Mouse (Mus musculus): ENCODE results near the gene Sh3rf3.

DNA sequence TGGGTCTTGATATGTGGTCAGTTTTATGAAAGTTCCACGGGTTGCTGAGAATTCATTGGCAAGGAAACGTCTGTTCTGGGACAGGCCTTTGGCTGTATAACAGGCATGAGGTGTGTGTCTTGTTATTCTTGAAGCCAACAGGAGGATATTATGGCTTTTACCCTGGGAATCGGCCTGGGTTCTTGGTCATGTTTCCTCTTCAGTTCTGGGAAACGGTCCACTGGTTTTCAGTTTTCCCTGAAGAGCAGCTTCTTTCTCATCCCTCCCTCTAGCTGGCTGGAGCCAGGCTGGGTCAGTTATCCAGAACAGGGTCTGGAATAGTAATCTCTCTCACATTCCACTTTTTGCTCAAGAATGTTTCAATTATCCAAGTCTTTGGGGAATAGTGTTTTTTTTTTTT, 147.0 kb downstream of the Sh3rf3 start:
- TF ChIP-seq POLR2A (IDR thresholded peaks at IDR 0.05; ENCODE audit: low read depth, low read length) (no peak), CTCF (IDR thresholded peaks at IDR 0.05; ENCODE audit: extremely low read depth, insufficient read depth, insufficient read length, insufficient replicate concordance) (no peak)

Data from spleen, adult 2 months (tissue).